ENCODE assay signal across 8 mouse cellular contexts in genomic region chr8:86908536-86908935, GRCm38 (mm10). TPM values are rescaled to one million over a fixed set of nuclear protein-coding genes. Genes with fewer than 3 reads are reported as not detected.
A peak's percentile ranks its signal among the peaks of the same experiment; 100 is the strongest.
DNase-seq lines count a peak whose midpoint lies in the region; ATAC-seq and TF ChIP-seq lines count a peak whose summit lies in the region.

No protein-coding gene starts in this region.

- peak; percentile 70 to 81 for DNase-seq in heart, postnatal 36 days
- DNase-seq in left cerebral cortex, adult 8-10 months (ENCODE audit: low spot score in 2 of 2): peak; percentile 27 to 80
- peak; percentile 78 for DNase-seq in naive thymus-derived CD4-positive, alpha-beta T cell, adult 2 months (ENCODE audit: low read depth)
- peak; percentile 70 for DNase-seq in thymus, postnatal 0 days (ENCODE audit: low spot score)

- H3K4me3 ChIP-seq in intestine, postnatal 0 days (ENCODE audit: low read depth, low read length): no peak overlapping the region
- no peak overlapping the region for H3K4me3 ChIP-seq in intestine, embryonic 15.5 days (replicated peaks)
- H3K4me3 ChIP-seq in cortical plate, adult 2 months (ENCODE audit: insufficient read depth, low read length): no peak overlapping the region

- H3K9me3 ChIP-seq in intestine, postnatal 0 days (ENCODE audit: control insufficient read depth): no peaks in the 10 kb centered on the region
- H3K9me3 ChIP-seq in intestine, embryonic 15.5 days: no peaks in the 10 kb centered on the region

- no peaks in the 10 kb centered on the region for H3K27me3 ChIP-seq in intestine, postnatal 0 days (replicated peaks; ENCODE audit: control insufficient read depth, insufficient read depth, low read length)
- peaks cover 5% of the 10 kb centered on the region; the same call in 1 of the 2 replicates for H3K27me3 ChIP-seq in intestine, embryonic 15.5 days (replicated peaks)

- no peak overlapping the region for H3K27ac ChIP-seq in intestine, postnatal 0 days (ENCODE audit: low read depth, low read length)
- H3K27ac ChIP-seq in intestine, embryonic 15.5 days: no peak overlapping the region
- H3K27ac ChIP-seq in cortical plate, adult 2 months (ENCODE audit: insufficient read depth, low read length): no peak overlapping the region

- peak; percentile 92 for TF ChIP-seq CTCF in intestine, postnatal 0 days (IDR thresholded peaks at IDR 0.05; ENCODE audit: low read depth)
- peak; percentile 92 for TF ChIP-seq CTCF in cortical plate, adult 2 months (IDR thresholded peaks at IDR 0.05; ENCODE audit: extremely low read depth, insufficient read depth, low read length)

- no peaks in the 10 kb centered on the region for H3K4me1 ChIP-seq in intestine, postnatal 0 days (replicated peaks; ENCODE audit: control insufficient read depth, insufficient read depth, low read length)
- no peaks in the 10 kb centered on the region for H3K4me1 ChIP-seq in intestine, embryonic 15.5 days (replicated peaks)
- no peaks in the 10 kb centered on the region for H3K4me1 ChIP-seq in cortical plate, adult 2 months (ENCODE audit: control insufficient read depth, insufficient read depth, low read length)

- no peak overlapping the region for H3K9ac ChIP-seq in intestine, postnatal 0 days (ENCODE audit: low read depth, low read length)
- no peak overlapping the region for H3K9ac ChIP-seq in intestine, embryonic 15.5 days

- intact Hi-C loops in heart, postnatal 36 days (cut with DNase I): loop anchor here (1.0 to 10.0 kb wide), 2 partner anchors 323 to 1204 kb away; partner anchors contain the start of gene Neto2

- no peak overlapping the region for H3K4me2 ChIP-seq in intestine, postnatal 0 days (replicated peaks; ENCODE audit: low read depth)
- H3K4me2 ChIP-seq in intestine, embryonic 15.5 days (replicated peaks): no peak overlapping the region

- no peaks in the 10 kb centered on the region for H3K36me3 ChIP-seq in intestine, postnatal 0 days (ENCODE audit: control insufficient read depth, insufficient read depth)
- H3K36me3 ChIP-seq in intestine, embryonic 15.5 days: no peaks in the 10 kb centered on the region

- 10% methylated on average over 6 of the region's 6 CpGs for WGBS in intestine, postnatal 0 days
- WGBS in intestine, embryonic 15.5 days: 16% methylated on average over 6 of the region's 6 CpGs

- TF ChIP-seq POLR2A in cortical plate, adult 2 months (IDR thresholded peaks at IDR 0.05; ENCODE audit: extremely low read depth, insufficient read depth, low read length): no peak

- ATAC-seq in intestine, postnatal 0 days: no peak
- ATAC-seq in intestine, embryonic 15.5 days: no peak
- ATAC-seq in activated CD4-positive, CD25-positive, alpha-beta regulatory T cell, adult 4 months: peak; percentile 59

RNA-seq across cellular contexts. Expression of gene N4bp1, which starts 23.5 kb away (rescaled TPM):
- 5.4 and 6.2 TPM in 2 replicates for polyA plus RNA-seq in intestine, postnatal 0 days (2015; fragmentation: Nextera tagmentation; extraction: Ambion mirVana)
- polyA plus RNA-seq in intestine, embryonic 15.5 days (2015; fragmentation: Nextera tagmentation; extraction: Ambion mirVana): 8.1 and 8.5 TPM in 2 replicates
- polyA plus RNA-seq in activated CD4-positive, CD25-positive, alpha-beta regulatory T cell, adult 4 months (2017; shearing (Covaris generic)): 10 to 100 TPM in 1 of 2 experiments, 1 to 10 TPM in 1; 10.0 to 11.8 TPM
- 15.8 and 16.7 TPM in 2 replicates for polyA plus RNA-seq in cortical plate, adult 2 months (2012; rRNA removed)
- total RNA-seq in heart, postnatal 36 days (2021): 10 to 100 TPM; 16.9 to 17.5 TPM
- 10 to 100 TPM; 38.7 to 43.9 (median 41.0) TPM for total RNA-seq in left cerebral cortex, adult 8-10 months (2022)
- 4.6 and 5.7 TPM in 2 replicates for polyA plus RNA-seq in thymus, postnatal 0 days (2015; fragmentation: Nextera tagmentation; extraction: Ambion mirVana)
